ENCODE assay signal across 8 mouse cellular contexts in the genomic region with DNA sequence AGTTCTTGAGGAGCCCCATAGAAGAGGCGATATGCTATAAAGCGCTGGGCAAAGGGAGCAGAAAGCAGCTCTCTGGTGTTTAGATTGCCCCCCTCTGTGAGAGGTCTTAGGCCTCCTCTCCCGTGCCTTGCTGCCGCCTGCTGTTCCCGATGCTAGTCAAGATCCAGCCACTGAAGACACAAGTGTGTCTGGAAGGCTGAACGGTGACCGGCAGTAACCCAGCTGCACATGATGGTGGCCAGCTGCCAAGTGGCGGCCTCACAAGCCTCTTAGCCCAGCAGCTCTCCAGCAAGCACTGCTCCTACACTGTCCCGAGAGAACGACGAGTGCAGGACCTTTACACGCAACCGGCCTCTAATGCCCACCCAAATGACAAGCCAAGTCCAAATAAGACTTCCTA.
DNase-seq lines count a peak whose midpoint lies in the region; ATAC-seq lines count a peak whose summit lies in the region.

No protein-coding gene starts in this region.

- H3K4me3 ChIP-seq in hindbrain, embryonic 11.5 days (ENCODE audit: low read depth, low read length) = no peak overlapping the region

- peak; percentile 34 for DNase-seq in NIH3T3 (ENCODE audit: low read depth)
- DNase-seq in cerebellum, adult 8-10 months = peak; percentile 55
- DNase-seq in gastrocnemius, adult 18-20 months (ENCODE audit: low spot score) = peak; percentile 93
- DNase-seq in hindbrain, embryonic 11.5 days (ENCODE audit: low spot score) = peak; percentile 11
- DNase-seq in layer of hippocampus, adult 8-10 months (ENCODE audit: low spot score in 2 of 2) = peak; percentile 73 to 78
- DNase-seq in lung, postnatal 14 days = peak; percentile 92
- DNase-seq in right cerebral cortex, postnatal 36 days (ENCODE audit: low spot score in 2 of 2) = peak; percentile 54 to 58

- H3K36me3 ChIP-seq in hindbrain, embryonic 11.5 days (ENCODE audit: control insufficient read depth, insufficient read depth, low read length) = no peaks in the 10 kb centered on the region

- H3K27ac ChIP-seq in hindbrain, embryonic 11.5 days (ENCODE audit: low read depth, low read length) = no peak overlapping the region

- H3K27me3 ChIP-seq in hindbrain, embryonic 11.5 days (ENCODE audit: control insufficient read depth, insufficient read depth, low read length) = no peaks in the 10 kb centered on the region

- WGBS in hindbrain, embryonic 11.5 days = 60% methylated on average over 13 of the region's 13 CpGs

- no peaks in the 10 kb centered on the region for H3K9me3 ChIP-seq in hindbrain, embryonic 11.5 days (ENCODE audit: control insufficient read depth, low read length)

- H3K4me2 ChIP-seq in hindbrain, embryonic 11.5 days (replicated peaks; ENCODE audit: low read depth, low read length) = no peak overlapping the region

- no peak overlapping the region for H3K9ac ChIP-seq in hindbrain, embryonic 11.5 days (ENCODE audit: low read depth, low read length)

- no peaks in the 10 kb centered on the region for H3K4me1 ChIP-seq in hindbrain, embryonic 11.5 days (replicated peaks; ENCODE audit: control insufficient read depth, insufficient read depth, low read length)

- ATAC-seq in hindbrain, embryonic 11.5 days (ENCODE audit: low FRiP score) = peak; percentile 35; the same call in 1 of the 2 replicates
- ATAC-seq in CD4-positive, CD25-positive, alpha-beta regulatory T cell, adult 4 months = no peak

Comparison
In these comparisons a context has a peak if more than half of its experiments do, and no peak if none do; other contexts are left out.
1. DNase-seq: peak in every context shown above with its lines; median percentile 93 in gastrocnemius, adult 18-20 months; 92 in lung, postnatal 14 days; 76 in layer of hippocampus, adult 8-10 months; 56 in right cerebral cortex, postnatal 36 days; 55 in cerebellum, adult 8-10 months; 34 in NIH3T3; 11 in hindbrain, embryonic 11.5 days.